ENCODE assay signal across 7 mouse cellular contexts in the genomic region with DNA sequence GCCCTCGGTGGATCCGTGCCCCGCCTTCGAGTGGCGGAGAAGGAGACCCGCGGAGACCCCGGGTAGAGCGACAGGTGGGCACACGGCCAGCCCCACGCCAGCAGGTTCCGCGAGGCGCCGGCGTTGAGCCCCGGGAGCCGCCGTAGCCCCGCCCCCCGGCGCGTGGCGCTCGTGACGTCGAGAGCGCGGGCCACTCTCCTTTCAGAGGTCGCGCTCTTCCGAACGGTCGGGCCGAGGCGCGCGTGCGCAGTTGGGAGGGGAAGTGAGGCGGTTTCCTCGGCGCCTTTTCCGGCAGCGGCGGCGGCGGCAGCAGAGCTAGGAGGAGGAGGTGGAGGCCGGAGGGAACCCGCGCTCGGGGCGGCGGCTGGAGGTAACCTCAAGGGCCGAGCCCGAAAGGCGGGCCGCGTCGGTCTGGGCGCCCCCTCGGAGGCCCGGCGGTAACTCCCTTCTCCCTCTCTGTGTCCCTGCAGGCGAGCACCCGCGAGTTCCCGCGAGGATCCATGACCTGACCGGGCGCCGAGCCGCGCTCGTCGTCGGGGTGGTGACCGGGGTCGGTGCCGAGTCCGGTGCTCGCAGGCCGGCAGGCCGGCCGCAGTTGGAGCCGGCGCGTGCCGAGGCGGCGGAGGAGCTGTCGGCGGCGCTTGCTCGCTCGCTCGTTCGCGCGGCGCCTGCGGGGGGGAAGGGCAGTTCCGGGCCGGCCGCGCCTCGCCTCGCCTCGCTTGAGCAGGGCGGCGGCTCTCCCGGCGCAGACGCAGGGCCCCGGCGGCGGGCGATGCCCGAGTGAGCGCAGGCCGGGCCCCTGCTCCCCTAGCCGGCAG. TPM values are rescaled to one million over a fixed set of nuclear protein-coding genes. Genes with fewer than 3 reads are reported as not detected.
DNase-seq lines count a peak whose midpoint lies in the region; ATAC-seq lines count a peak whose summit lies in the region.

A gene (plus strand): TSS at position 297 of the 818 bp plus-strand sequence.
A gene (minus strand): TSS at position 605 of the 818 bp plus-strand sequence.

- peak within 1 kb of the TSS; percentile 97 for H3K4me2 ChIP-seq in midbrain, embryonic 13.5 days (replicated peaks)

- H3K4me3 ChIP-seq in embryonic facial prominence, embryonic 10.5 days = peak within 1 kb of the TSS; percentile 98
- peak within 1 kb of the TSS; percentile 100 for H3K4me3 ChIP-seq in limb, embryonic 10.5 days
- H3K4me3 ChIP-seq in midbrain, embryonic 13.5 days (replicated peaks) = peak within 1 kb of the TSS; percentile 97

- peak within 1 kb of the TSS; percentile 97 for H3K27ac ChIP-seq in embryonic facial prominence, embryonic 10.5 days (replicated peaks)
- H3K27ac ChIP-seq in limb, embryonic 10.5 days = peak within 1 kb of the TSS; percentile 97
- peak within 1 kb of the TSS; percentile 92 for H3K27ac ChIP-seq in midbrain, embryonic 13.5 days

- H3K9ac ChIP-seq in midbrain, embryonic 13.5 days (replicated peaks) = peak within 1 kb of the TSS; percentile 98

- H3K36me3 ChIP-seq in embryonic facial prominence, embryonic 10.5 days (replicated peaks) = peaks cover 25% of the 10 kb centered on the region
- peaks cover 33% of the 10 kb centered on the region for H3K36me3 ChIP-seq in limb, embryonic 10.5 days
- H3K36me3 ChIP-seq in midbrain, embryonic 13.5 days = no peaks in the 10 kb centered on the region

- ATAC-seq in granulocyte monocyte progenitor cell, adult 5-6 weeks (replicated peaks; ENCODE audit: poor library complexity, severe bottlenecking) = peak; percentile 77
- ATAC-seq in midbrain, embryonic 13.5 days = peak; percentile 94

- H3K27me3 ChIP-seq in embryonic facial prominence, embryonic 10.5 days (replicated peaks; ENCODE audit: low read depth, poor library complexity, severe bottlenecking) = no peaks in the 10 kb centered on the region
- H3K27me3 ChIP-seq in limb, embryonic 10.5 days (ENCODE audit: low read depth, poor library complexity, severe bottlenecking) = no peaks in the 10 kb centered on the region
- H3K27me3 ChIP-seq in midbrain, embryonic 13.5 days = no peaks in the 10 kb centered on the region

- peak; percentile 99 for DNase-seq in adrenal gland, postnatal 10 days
- DNase-seq in embryonic facial prominence, embryonic 10.5 days (ENCODE audit: low spot score) = peak; percentile 98
- peak; percentile 96 for DNase-seq in kidney, adult 11 months
- DNase-seq in limb, embryonic 10.5 days (ENCODE audit: low spot score) = peak; percentile 99
- peak; percentile 95 for DNase-seq in spleen, adult 12 weeks (ENCODE audit: low spot score)

- H3K4me1 ChIP-seq in embryonic facial prominence, embryonic 10.5 days = peaks cover 28% of the 10 kb centered on the region
- H3K4me1 ChIP-seq in limb, embryonic 10.5 days = peaks cover 17% of the 10 kb centered on the region
- H3K4me1 ChIP-seq in midbrain, embryonic 13.5 days (replicated peaks) = peaks cover 34% of the 10 kb centered on the region

- no peaks in the 10 kb centered on the region for H3K9me3 ChIP-seq in embryonic facial prominence, embryonic 10.5 days
- H3K9me3 ChIP-seq in limb, embryonic 10.5 days (replicated peaks) = no peaks in the 10 kb centered on the region
- H3K9me3 ChIP-seq in midbrain, embryonic 13.5 days = no peaks in the 10 kb centered on the region

- WGBS in embryonic facial prominence, embryonic 10.5 days = under 1% methylated on average over 121 of the region's 121 CpGs
- under 1% methylated on average over 116 of the region's 121 CpGs for WGBS in limb, embryonic 10.5 days
- 0% methylated on average over 93 of the region's 121 CpGs for WGBS in midbrain, embryonic 13.5 days

RNA-seq across cellular contexts. Expression of the first gene that starts in this region (rescaled TPM):
- total RNA-seq in adrenal gland, postnatal 10 days (2021) = 100 to 1,000 TPM in 1 of 2 experiments, 10 to 100 TPM in 1; 94.9 to 116 TPM
- polyA plus RNA-seq in embryonic facial prominence, embryonic 10.5 days (2016; fragmentation: Nextera tagmentation; extraction: Ambion mirVana) = 37.4 and 38.7 TPM in 2 replicates
- total RNA-seq in granulocyte monocyte progenitor cell, adult 5-6 weeks (2014; fragmentation: Nextera tagmentation) = 84.7 and 85.7 TPM in 2 replicates
- total RNA-seq in granulocyte monocyte progenitor cell, adult 5-6 weeks (2017) = 148 and 154 TPM in 2 replicates
- polyA plus RNA-seq in limb, embryonic 10.5 days (2016; fragmentation: Nextera tagmentation; extraction: Ambion mirVana) = 45.6 and 50.3 TPM in 2 replicates
- polyA plus RNA-seq in midbrain, embryonic 13.5 days (2015; fragmentation: Nextera tagmentation; extraction: Ambion mirVana) = 23.9 and 27.8 TPM in 2 replicates

RNA-seq across cellular contexts. Expression of the second gene that starts in this region (rescaled TPM):
- total RNA-seq in adrenal gland, postnatal 10 days (2021) = under 1 TPM in 1 of 2 experiments, not detected in 1; 0.63 TPM
- polyA plus RNA-seq in embryonic facial prominence, embryonic 10.5 days (2016; fragmentation: Nextera tagmentation; extraction: Ambion mirVana) = 0.90 and 1.5 TPM in 2 replicates
- total RNA-seq in granulocyte monocyte progenitor cell, adult 5-6 weeks (2014; fragmentation: Nextera tagmentation) = not detected in 2 replicates
- not detected in 2 replicates for total RNA-seq in granulocyte monocyte progenitor cell, adult 5-6 weeks (2017)
- polyA plus RNA-seq in limb, embryonic 10.5 days (2016; fragmentation: Nextera tagmentation; extraction: Ambion mirVana) = 1.4 and 1.7 TPM in 2 replicates
- 0.72 and 1.5 TPM in 2 replicates for polyA plus RNA-seq in midbrain, embryonic 13.5 days (2015; fragmentation: Nextera tagmentation; extraction: Ambion mirVana)

Comparison
In these comparisons a context has a peak if more than half of its experiments do, and no peak if none do; other contexts are left out.
1. Peak in every context shown above with its lines: DNase-seq, ATAC-seq, H3K4me3 ChIP-seq and H3K27ac ChIP-seq.